Mouse (Mus musculus): ENCODE data around the gene Bcl2l11. TPM values are rescaled to one million over a fixed set of nuclear protein-coding genes. Genes with fewer than 3 reads are reported as not detected.

Gene Bcl2l11
- polyA plus RNA-seq, 1 experiment: 5.2 TPM

GRCm38 (mm10) chr2:128189691-128190090, 63.9 kb downstream of the Bcl2l11 start:
- Histone ChIP-seq H3K4me3 (replicated peaks; ENCODE audit: insufficient read depth, low read depth, low read length) (no peak overlapping the region), H3K27me3 (ENCODE audit: control insufficient read depth, insufficient read depth, low read length) (no peaks in the 10 kb centered on the region), H3K27ac (ENCODE audit: insufficient read depth, low read length) (no peak overlapping the region), H3K4me1 (ENCODE audit: control insufficient read depth, insufficient read depth, low read length) (no peaks in the 10 kb centered on the region)
- no peak for TF ChIP-seq CTCF (IDR thresholded peaks at IDR 0.05; ENCODE audit: borderline replicate concordance, insufficient read depth, low read depth, low read length)
- TF ChIP-seq POLR2A (IDR thresholded peaks at IDR 0.05; ENCODE audit: borderline replicate concordance, insufficient read depth, low read length): no peak
- no peak for DNase-seq
- 47% methylated on average over 10 of the region's 10 CpGs for WGBS

GRCm38 (mm10) chr2:128190196-128190595, 64.4 kb downstream of the Bcl2l11 start:
- TF ChIP-seq CTCF (IDR thresholded peaks at IDR 0.05; ENCODE audit: borderline replicate concordance, insufficient read depth, low read depth, low read length) (no peak), POLR2A (IDR thresholded peaks at IDR 0.05; ENCODE audit: borderline replicate concordance, insufficient read depth, low read length) (no peak)
- Histone ChIP-seq H3K27ac (ENCODE audit: insufficient read depth, low read length) (no peak overlapping the region), H3K4me3 (replicated peaks; ENCODE audit: insufficient read depth, low read depth, low read length) (no peak overlapping the region), H3K4me1 (ENCODE audit: control insufficient read depth, insufficient read depth, low read length) (no peaks in the 10 kb centered on the region), H3K27me3 (ENCODE audit: control insufficient read depth, insufficient read depth, low read length) (no peaks in the 10 kb centered on the region)
- DNase-seq: no peak
- whole genome bisulfite sequencing: 89% methylated on average over 5 of the region's 5 CpGs

GRCm38 (mm10) chr2:128193411-128193810, 67.6 kb downstream of the Bcl2l11 start:
- Histone ChIP-seq H3K27ac (ENCODE audit: insufficient read depth, low read length) (no peak overlapping the region), H3K4me1 (ENCODE audit: control insufficient read depth, insufficient read depth, low read length) (no peaks in the 10 kb centered on the region), H3K4me3 (replicated peaks; ENCODE audit: insufficient read depth, low read depth, low read length) (no peak overlapping the region), H3K27me3 (ENCODE audit: control insufficient read depth, insufficient read depth, low read length) (no peaks in the 10 kb centered on the region)
- WGBS: 39% methylated on average over 4 of the region's 4 CpGs
- no peak for TF ChIP-seq CTCF (IDR thresholded peaks at IDR 0.05; ENCODE audit: borderline replicate concordance, insufficient read depth, low read depth, low read length)
- no peak for TF ChIP-seq POLR2A (IDR thresholded peaks at IDR 0.05; ENCODE audit: borderline replicate concordance, insufficient read depth, low read length)
- no peak for DNase-seq

GRCm38 (mm10) chr2:128197379-128197778, 71.5 kb downstream of the Bcl2l11 start:
- Histone ChIP-seq H3K4me1 (ENCODE audit: control insufficient read depth, insufficient read depth, low read length) (no peaks in the 10 kb centered on the region), H3K4me3 (replicated peaks; ENCODE audit: insufficient read depth, low read depth, low read length) (no peak overlapping the region), H3K27me3 (ENCODE audit: control insufficient read depth, insufficient read depth, low read length) (no peaks in the 10 kb centered on the region), H3K27ac (ENCODE audit: insufficient read depth, low read length) (no peak overlapping the region)
- DNase-seq: no peak
- TF ChIP-seq POLR2A (IDR thresholded peaks at IDR 0.05; ENCODE audit: borderline replicate concordance, insufficient read depth, low read length) (no peak), CTCF (IDR thresholded peaks at IDR 0.05; ENCODE audit: borderline replicate concordance, insufficient read depth, low read depth, low read length) (no peak)
- WGBS: 98% methylated on average over 3 of the region's 3 CpGs

- Histone ChIP-seq H3K27me3 (ENCODE audit: control insufficient read depth, insufficient read depth, low read length) (no peaks in the 10 kb centered on the region), H3K27ac (ENCODE audit: insufficient read depth, low read length) (no peak overlapping the region), H3K4me3 (replicated peaks; ENCODE audit: insufficient read depth, low read depth, low read length) (no peak overlapping the region), H3K4me1 (ENCODE audit: control insufficient read depth, insufficient read depth, low read length) (peaks cover 2% of the 10 kb centered on the region; the same call in 1 of the 2 replicates)
- TF ChIP-seq POLR2A (IDR thresholded peaks at IDR 0.05; ENCODE audit: borderline replicate concordance, insufficient read depth, low read length) (no peak), CTCF (IDR thresholded peaks at IDR 0.05; ENCODE audit: borderline replicate concordance, insufficient read depth, low read depth, low read length) (no peak)
- 83% methylated on average over 3 of the region's 3 CpGs for whole genome bisulfite sequencing
- no peak for DNase-seq
These were observed 77.3 kb downstream of the Bcl2l11 start for GRCm38 (mm10) chr2:128203147-128203546.

- no peaks in the 10 kb centered on the region for H3K27me3 ChIP-seq (ENCODE audit: control insufficient read depth, insufficient read depth, low read length)
- H3K27ac ChIP-seq (ENCODE audit: insufficient read depth, low read length): no peak overlapping the region
- no peak for DNase-seq
- peaks cover 10% of the 10 kb centered on the region for H3K4me1 ChIP-seq (ENCODE audit: control insufficient read depth, insufficient read depth, low read length)
- TF ChIP-seq CTCF (IDR thresholded peaks at IDR 0.05; ENCODE audit: borderline replicate concordance, insufficient read depth, low read depth, low read length) (no peak), POLR2A (IDR thresholded peaks at IDR 0.05; ENCODE audit: borderline replicate concordance, insufficient read depth, low read length) (no peak)
- H3K4me3 ChIP-seq (replicated peaks; ENCODE audit: insufficient read depth, low read depth, low read length): no peak overlapping the region
- 70% methylated on average over 6 of the region's 6 CpGs for WGBS
These were observed 78.0 kb downstream of the Bcl2l11 start for GRCm38 (mm10) chr2:128203749-128204405.

- Histone ChIP-seq H3K27me3 (ENCODE audit: control insufficient read depth, insufficient read depth, low read length) (no peaks in the 10 kb centered on the region), H3K4me1 (ENCODE audit: control insufficient read depth, insufficient read depth, low read length) (peaks cover 11% of the 10 kb centered on the region), H3K4me3 (replicated peaks; ENCODE audit: insufficient read depth, low read depth, low read length) (no peak overlapping the region), H3K27ac (ENCODE audit: insufficient read depth, low read length) (no peak overlapping the region)
- 48% methylated on average over 1 of the region's 1 CpGs for WGBS
- no peak for TF ChIP-seq CTCF (IDR thresholded peaks at IDR 0.05; ENCODE audit: borderline replicate concordance, insufficient read depth, low read depth, low read length)
- no peak for TF ChIP-seq POLR2A (IDR thresholded peaks at IDR 0.05; ENCODE audit: borderline replicate concordance, insufficient read depth, low read length)
- DNase-seq: peak; percentile 24 to 52
These were observed 82.7 kb downstream of the Bcl2l11 start for GRCm38 (mm10) chr2:128208541-128208940.

- no peak overlapping the region for H3K27ac ChIP-seq (ENCODE audit: insufficient read depth, low read length)
- peaks cover 11% of the 10 kb centered on the region for H3K4me1 ChIP-seq (ENCODE audit: control insufficient read depth, insufficient read depth, low read length)
- no peak for DNase-seq
- no peak for TF ChIP-seq POLR2A (IDR thresholded peaks at IDR 0.05; ENCODE audit: borderline replicate concordance, insufficient read depth, low read length)
- no peak for TF ChIP-seq CTCF (IDR thresholded peaks at IDR 0.05; ENCODE audit: borderline replicate concordance, insufficient read depth, low read depth, low read length)
- WGBS: 91% methylated on average over 2 of the region's 2 CpGs
- no peaks in the 10 kb centered on the region for H3K27me3 ChIP-seq (ENCODE audit: control insufficient read depth, insufficient read depth, low read length)
- H3K4me3 ChIP-seq (replicated peaks; ENCODE audit: insufficient read depth, low read depth, low read length): no peak overlapping the region
These were observed 84.0 kb downstream of the Bcl2l11 start for GRCm38 (mm10) chr2:128209841-128210329.
